Mouse (Mus musculus): ENCODE data around the gene Mylk2. TPM values are rescaled to one million over a fixed set of nuclear protein-coding genes. Genes with fewer than 3 reads are reported as not detected.

Mylk2 gene
- total RNA-seq, 1 experiment from 2014 or later: not detected

GRCm38 (mm10) chr2:152944013-152944412 is 32.9 kb downstream of the Mylk2 start:
- no peak for DNase-seq

DNA sequence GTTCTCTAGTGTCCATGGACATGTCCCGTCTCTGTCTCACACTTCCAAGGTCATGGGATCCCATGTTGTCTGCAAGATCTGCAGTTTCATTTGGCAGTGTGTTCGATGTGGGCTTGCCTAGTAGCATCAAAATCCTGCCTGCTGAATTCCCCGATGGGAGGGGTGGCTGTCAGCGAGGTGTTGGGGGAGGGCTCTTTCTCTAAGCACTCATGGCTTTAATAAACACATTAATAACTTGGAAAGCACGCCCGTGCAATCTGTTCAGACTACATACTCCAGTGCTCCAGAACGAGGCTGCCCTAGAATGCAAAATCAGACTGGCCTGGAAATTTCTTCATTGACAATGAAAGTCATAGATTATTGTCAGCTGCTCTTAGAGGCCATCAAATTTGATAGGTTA is 35.9 kb downstream of the Mylk2 start:
- no peak for DNase-seq

DNA sequence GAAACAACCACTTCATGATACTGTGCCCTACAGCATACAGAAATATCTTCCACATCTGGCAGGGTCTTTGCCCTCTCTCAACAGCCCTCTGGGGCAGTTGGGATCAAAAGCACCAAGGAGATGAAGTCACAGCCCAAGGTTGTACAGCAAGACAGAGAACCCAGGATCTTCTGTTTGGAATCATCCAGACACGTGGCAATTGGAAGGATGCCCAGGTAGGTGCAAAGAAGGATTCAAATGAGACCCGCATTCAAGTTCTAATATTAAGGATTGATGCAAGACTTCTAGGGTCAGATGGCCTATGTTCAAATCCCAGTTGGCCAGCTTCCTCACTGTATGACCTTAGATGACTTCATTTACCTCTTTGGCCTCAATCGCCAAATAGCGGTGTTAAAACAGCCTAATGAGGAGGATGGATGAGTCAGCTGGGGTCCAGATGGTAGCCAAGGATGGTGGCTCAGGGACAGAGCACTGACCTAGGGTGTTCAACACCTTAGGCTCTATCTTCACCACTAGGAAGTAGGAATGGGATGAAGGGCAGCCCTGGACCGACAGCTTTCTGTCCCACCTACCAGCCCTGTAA is 37.4 kb downstream of the Mylk2 start:
- DNase-seq: no peak

- no peak for DNase-seq
These were observed 39.4 kb downstream of the Mylk2 start for GRCm38 (mm10) chr2:152950358-152951064.

- DNase-seq: peak; percentile 47
These were observed 40.1 kb downstream of the Mylk2 start, which contains the start of gene Dusp15 for GRCm38 (mm10) chr2:152951065-152951849. Dusp15 (minus strand) TSS chr2:152951698.

DNA sequence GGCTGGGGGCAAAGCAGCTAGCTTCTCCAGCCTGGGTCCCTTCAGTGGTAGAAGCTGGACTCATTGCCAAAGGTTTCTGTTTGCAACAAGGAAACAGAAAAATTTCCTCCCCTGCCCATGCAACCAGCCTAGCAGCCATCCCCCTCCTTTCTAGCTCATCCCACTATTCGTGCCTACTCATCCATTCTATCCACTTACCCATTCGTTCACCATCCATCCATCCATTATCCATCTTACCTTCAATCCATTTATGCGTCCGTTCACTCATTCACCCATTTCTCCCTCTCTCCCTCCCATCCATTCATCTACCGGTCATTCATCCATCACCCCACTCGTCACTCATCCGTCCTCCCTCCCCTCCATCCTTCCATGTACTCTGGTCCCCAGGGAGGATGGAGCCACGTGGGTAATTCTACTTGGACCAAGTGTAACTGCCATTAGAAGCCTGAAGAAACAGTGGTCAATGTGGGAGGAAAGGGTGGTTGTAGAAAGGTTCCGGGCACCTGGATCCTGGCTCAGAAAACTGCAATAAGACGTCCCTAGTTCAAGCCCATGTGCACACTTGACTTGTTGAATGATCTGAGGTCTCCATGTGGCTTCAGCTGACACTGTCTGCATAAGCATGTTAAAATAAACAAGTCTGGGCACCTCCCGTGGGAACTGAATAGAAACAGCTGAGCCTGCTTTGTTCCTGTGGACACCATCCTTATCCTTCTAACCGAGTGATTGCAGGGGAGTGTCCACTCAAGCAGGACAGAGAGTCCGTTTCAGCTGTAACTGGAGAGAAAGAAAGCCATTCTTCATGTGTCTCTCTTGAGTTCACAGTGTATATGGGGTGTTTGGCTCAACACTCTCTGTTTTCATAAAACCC is 40.9 kb downstream of the Mylk2 start:
- DNase-seq: no peak

GRCm38 (mm10) chr2:152958116-152958515 is 47.0 kb downstream of the Mylk2 start:
- DNase-seq: no peak

DNA sequence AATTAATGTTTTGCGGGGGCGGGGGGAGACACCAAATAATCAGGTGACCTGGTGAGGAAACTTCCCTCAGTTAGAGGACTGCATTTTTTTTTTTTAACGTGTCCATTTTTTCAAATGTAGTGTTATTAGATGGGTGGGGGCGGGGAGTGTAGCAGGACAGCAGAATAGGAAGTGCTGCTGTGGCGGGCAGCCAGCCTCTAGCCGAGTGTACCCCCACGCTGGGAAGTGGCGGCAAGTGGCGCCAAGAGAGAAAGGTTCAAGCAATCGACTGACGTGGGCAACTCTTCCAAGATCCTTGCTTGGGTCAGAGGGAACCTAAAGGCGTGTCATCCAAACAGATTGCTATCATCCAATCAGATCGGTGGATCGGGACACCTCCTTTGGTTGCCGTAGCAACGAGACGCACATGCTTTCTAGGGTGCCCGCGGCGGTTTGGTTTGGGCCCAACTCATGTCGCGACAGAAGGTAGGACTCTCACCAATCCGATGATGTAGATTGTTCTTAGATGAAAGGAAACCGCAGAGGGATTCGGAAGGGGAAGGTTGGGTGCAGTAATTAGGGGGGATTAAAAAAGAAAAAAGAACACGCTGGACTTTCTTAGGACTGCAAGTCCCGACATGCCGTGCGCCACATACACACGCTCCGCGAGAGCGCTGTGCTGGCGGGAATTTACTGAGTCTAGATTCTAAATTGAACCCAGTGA is 51.1 kb downstream of the Mylk2 start, which contains the start of gene Ttll9:
Ttll9 (plus strand) TSS at position 395 of the 703 bp plus-strand sequence.
- peak; percentile 73 for DNase-seq

DNA sequence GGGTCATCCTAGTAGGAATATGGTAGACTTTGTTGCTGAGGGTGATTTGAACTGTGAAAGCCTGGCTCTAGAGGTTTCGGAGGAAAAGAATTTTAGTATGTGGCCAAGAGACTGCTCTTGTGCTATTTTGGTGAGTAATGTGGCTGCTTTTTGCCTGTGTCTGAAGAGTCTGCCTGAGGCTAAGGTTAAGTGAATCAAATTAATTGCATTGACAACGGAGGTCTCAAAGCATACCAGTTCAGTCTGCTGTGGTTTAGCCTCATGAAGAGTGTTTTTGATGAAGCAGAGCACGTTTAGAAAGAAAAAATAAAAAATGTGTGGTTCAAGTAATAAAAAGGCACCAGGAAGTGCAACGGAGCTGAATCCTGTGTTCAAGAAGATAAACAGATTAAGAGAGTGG is 54.4 kb downstream of the Mylk2 start:
- DNase-seq: no peak

Small RNA genes within 50 kb of the gene (microRNA-seq; reads per million reads assigned to microRNA genes)
- 0.36 to 0.69 reads per million in 2 experiments for gene Mir5622

Other genes with a start within 250 kb of the Mylk2 start
- gene H13, start 241.9 kb upstream of the Mylk2 start, total RNA-seq (2021): 149 and 153 TPM in 2 replicates
- 34.2 and 37.9 TPM in 2 replicates for gene Mcts2, start 224.3 kb upstream of the Mylk2 start, total RNA-seq (2021)
- 73.3 and 81.1 TPM in 2 replicates for gene Id1, start 175.1 kb upstream of the Mylk2 start, total RNA-seq (2021)
- 4.2 and 4.3 TPM in 2 replicates for gene Cox4i2, start 157.2 kb upstream of the Mylk2 start, total RNA-seq (2021)
- gene Bcl2l1, start 79.6 kb upstream of the Mylk2 start, total RNA-seq (2021): 48.9 and 61.8 TPM in 2 replicates
- 9.6 and 13.5 TPM in 2 replicates for gene Tpx2, start 63.4 kb upstream of the Mylk2 start, total RNA-seq (2021)
- gene Foxs1, start 21.9 kb downstream of the Mylk2 start, total RNA-seq (2021): 2.1 and 2.9 TPM in 2 replicates
- gene Dusp15, start 40.3 kb downstream of the Mylk2 start, total RNA-seq (2021): 1.0 and 4.9 TPM in 2 replicates
- gene Ttll9, start 51.1 kb downstream of the Mylk2 start, total RNA-seq (2021): not detected in 2 replicates
- gene Pdrg1, start 104.1 kb downstream of the Mylk2 start, total RNA-seq (2021): 163 and 187 TPM in 2 replicates
- gene Xkr7, start 120.5 kb downstream of the Mylk2 start, total RNA-seq (2021): 0.57 and 1.4 TPM in 2 replicates
- 13.6 and 16.0 TPM in 2 replicates for gene Ccm2l, start 154.6 kb downstream of the Mylk2 start, total RNA-seq (2021)
- gene Hck, start 197.1 kb downstream of the Mylk2 start, total RNA-seq (2021): 1.7 and 1.9 TPM in 2 replicates
- 112 and 119 TPM in 2 replicates for gene Tm9sf4, start 250.0 kb downstream of the Mylk2 start, total RNA-seq (2021)

Measured in adrenal gland, postnatal 25 days (tissue).